Mouse (Mus musculus): ENCODE results near the gene Acap2. TPM values are rescaled to one million over a fixed set of nuclear protein-coding genes. Genes with fewer than 3 reads are reported as not detected.

Gene Acap2
- total RNA-seq, 4 experiments from 2014 or later: 38.4 to 54.5 (median 46.0) TPM

- no peak for DNase-seq
These were observed 4.1 kb upstream of the Acap2 start for GRCm38 (mm10) chr16:31205187-31205586.

- DNase-seq: no peak
These were observed 3.2 kb upstream of the Acap2 start for GRCm38 (mm10) chr16:31204216-31204615.

- DNase-seq: no peak
These were observed 659 bp upstream of the Acap2 start for GRCm38 (mm10) chr16:31201704-31202103.

- DNase-seq: peak; percentile 53
These were observed 887 bp downstream of the Acap2 start for GRCm38 (mm10) chr16:31199926-31200789.

DNA sequence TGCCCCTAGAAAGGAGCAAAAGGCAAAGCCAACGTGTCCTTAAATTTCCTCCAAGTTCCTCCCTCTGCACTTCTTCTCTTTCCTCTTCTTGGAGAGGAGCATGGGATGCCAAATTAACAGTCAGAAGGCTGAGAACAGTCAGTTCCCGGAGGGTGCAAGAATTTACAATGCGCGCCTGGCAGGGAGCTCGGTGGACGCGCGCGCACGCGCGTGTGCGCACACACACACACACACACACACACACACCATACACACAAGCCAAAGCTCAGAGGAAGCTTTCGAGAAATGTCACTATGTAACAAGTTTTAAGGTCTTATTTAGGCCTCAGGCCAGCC is 1.5 kb downstream of the Acap2 start:
- no peak for DNase-seq

- no peak for DNase-seq
These were observed 4.1 kb downstream of the Acap2 start for GRCm38 (mm10) chr16:31196971-31197370.

- DNase-seq: peak; percentile 64
These were observed 8.5 kb downstream of the Acap2 start for GRCm38 (mm10) chr16:31192526-31192925.

GRCm38 (mm10) chr16:31191818-31192217 is 9.2 kb downstream of the Acap2 start:
- no peak for DNase-seq

GRCm38 (mm10) chr16:31190426-31190825 is 10.6 kb downstream of the Acap2 start:
- DNase-seq: no peak

- DNase-seq: no peak
These were observed 11.8 kb downstream of the Acap2 start for GRCm38 (mm10) chr16:31189291-31189690.

DNA sequence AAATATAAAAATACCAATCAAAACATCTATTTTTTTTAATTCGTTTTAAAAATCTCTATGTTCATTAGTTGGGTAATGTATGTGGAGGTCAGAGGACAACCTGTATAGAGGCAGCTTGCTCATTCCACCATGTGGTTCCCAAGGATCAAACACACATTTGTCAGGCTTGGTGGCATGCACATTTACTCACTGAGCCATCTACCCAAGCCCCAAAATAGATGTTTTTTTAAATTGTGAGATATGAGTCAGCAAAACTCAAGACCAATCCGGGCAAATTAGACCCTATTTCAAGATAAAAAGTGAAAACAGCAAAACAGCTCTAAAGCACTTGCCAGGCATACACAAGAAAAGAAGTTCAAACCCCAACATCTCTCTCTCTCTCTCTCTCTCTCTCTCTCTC is 12.2 kb downstream of the Acap2 start:
- no peak for DNase-seq

GRCm38 (mm10) chr16:31188270-31188669 is 12.8 kb downstream of the Acap2 start:
- no peak for DNase-seq

- DNase-seq: no peak
These were observed 13.9 kb downstream of the Acap2 start for GRCm38 (mm10) chr16:31187192-31187591.

- no peak for DNase-seq
These were observed 15.3 kb downstream of the Acap2 start for GRCm38 (mm10) chr16:31185757-31186156.

- DNase-seq: no peak
These were observed 16.3 kb downstream of the Acap2 start for GRCm38 (mm10) chr16:31184727-31185126.

DNA sequence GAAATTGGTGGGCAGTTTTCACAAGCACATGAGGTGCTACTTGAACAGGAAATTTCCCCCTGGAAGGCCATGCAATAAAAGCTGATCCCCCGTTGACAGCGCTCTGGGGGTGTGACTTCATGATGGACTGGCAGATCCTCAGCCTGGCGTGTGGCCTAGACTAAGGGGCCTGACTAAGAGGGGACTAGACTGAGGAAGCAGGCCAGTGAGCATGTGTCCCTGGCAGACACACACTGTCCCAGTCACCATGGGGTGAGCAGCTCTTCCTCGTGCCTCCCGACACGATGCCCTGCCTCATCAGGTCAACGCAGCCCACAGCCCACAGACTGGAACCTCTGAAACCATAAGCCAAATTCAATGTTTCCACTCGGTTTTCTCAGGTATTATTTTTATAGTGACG is 18.5 kb downstream of the Acap2 start:
- no peak for DNase-seq

DNA sequence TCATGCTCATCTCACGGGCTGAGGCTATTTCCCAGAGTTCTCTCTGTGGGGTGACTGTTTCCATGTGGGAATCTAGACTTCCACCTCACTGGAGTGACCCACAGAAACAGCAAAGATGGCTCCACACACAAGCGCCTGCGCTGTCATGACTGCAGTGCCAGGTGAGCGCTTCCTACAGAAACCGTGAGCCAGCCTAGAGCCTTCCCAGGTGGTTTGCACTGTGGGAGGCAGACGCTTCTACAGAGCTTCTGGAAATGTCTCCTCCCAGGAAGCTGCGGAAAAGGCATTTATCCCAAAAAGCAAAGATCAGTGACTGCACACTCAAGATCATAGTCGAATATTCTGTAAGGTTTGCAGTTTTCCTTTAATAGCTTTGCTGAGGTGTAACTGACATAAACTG is 20.2 kb downstream of the Acap2 start:
- DNase-seq: no peak

DNA sequence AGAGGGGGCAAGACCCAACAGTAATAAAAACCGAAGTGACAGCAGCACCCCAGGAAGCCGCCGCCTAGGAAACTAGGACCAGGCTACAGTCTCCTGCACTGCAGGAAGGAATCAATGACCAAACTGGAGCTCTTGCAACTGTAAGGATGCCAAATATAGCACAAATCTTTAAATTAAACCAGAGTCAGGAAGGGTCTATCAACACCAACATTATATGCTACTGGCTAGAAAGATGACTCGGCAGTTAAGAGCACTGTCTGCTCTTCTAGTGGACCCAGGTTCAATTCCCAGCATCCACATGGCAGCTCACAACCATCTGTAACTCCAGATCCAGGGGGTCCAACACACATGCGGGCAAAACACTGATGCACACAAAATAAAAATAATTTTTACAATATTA is 21.7 kb downstream of the Acap2 start:
- DNase-seq: no peak

DNA sequence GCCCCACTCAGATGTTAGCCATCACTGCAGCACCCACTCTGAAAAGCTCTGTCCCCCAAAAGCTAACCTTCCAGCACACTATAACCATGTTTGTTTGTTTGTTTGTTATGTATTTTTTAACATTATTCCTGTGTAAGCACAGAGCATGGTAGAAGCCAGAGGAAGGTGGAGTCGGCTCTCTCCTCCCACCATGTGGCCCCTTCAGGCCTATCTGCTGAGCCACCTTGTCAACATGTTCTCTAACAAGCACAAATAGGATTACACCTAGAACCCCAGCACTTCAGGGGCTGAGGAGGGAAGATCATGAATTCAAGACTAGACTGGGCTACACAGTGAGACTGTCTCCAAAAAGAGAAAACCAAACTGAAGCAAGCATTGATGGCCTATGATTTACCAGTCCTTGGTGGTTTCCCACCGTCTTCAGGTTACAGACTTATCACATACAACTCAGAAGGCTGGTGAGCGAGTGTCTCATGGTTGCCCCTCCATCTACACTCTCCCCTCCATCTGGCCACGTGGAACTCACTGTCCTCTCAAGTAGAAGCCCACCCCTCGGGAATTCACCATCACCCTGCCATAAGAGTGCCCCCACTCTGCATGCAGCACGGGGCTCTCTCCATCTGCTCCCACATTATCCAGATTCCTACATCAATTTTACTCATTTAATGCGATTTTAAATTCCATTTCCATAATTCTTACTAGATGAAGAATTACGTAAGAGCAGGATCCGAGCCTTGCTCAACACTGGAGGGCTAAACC is 26.0 kb downstream of the Acap2 start:
- DNase-seq: no peak

GRCm38 (mm10) chr16:31172229-31172628 is 28.8 kb downstream of the Acap2 start:
- no peak for DNase-seq

- no peak for DNase-seq
These were observed 29.6 kb downstream of the Acap2 start for GRCm38 (mm10) chr16:31171418-31171817.

DNA sequence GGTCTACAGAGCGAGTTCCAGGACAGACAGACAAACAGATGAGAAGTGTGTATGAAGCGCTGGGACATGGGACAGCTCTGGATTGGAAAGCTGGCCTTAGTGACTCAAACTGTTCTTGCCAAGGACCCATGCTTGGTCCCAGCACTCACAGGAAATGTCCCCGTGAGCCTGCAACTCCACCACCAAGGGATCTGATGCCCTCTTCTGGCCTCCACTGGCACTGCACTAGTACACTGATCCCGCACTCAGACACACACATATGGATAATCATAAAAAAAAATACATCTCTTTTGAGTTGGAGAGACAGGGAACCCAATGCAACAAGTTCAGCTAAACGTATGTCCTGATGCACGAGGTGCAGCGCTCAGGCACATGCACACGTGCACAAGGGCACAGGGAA is 30.7 kb downstream of the Acap2 start:
- no peak for DNase-seq

GRCm38 (mm10) chr16:31169596-31169995 is 31.4 kb downstream of the Acap2 start:
- DNase-seq: no peak

GRCm38 (mm10) chr16:31167934-31168333 is 33.1 kb downstream of the Acap2 start:
- DNase-seq: no peak

Data from adrenal gland, adult 8-10 months (tissue).